Mouse (Mus musculus) fibroblast of lung, adult 2 months (primary cell): ENCODE measurements around the gene Ptges3.
"Not testable (repeated sequence)": the region's sequence is repeated elsewhere in the genome, so short reads cannot be mapped to it uniquely, and the experiment has no call there.

Experiments used
- DNase-seq: peaks from one replicate; pipeline ENCODE4 v3.0.0-alpha.2; 2011; ENCODE audit warnings: low read depth

The Ptges3 gene

GRCm38 (mm10) chr10:128058601-128059151, at the start of gene Ptges3:
Gene Ptges3, plus strand, starts transcription at chr10:128058954.
- DNase-seq, result peak; percentile 79

- no peak for DNase-seq
Observed at GRCm38 (mm10) chr10:128009735-128010134, 49.0 kb upstream of the Ptges3 start.

DNA sequence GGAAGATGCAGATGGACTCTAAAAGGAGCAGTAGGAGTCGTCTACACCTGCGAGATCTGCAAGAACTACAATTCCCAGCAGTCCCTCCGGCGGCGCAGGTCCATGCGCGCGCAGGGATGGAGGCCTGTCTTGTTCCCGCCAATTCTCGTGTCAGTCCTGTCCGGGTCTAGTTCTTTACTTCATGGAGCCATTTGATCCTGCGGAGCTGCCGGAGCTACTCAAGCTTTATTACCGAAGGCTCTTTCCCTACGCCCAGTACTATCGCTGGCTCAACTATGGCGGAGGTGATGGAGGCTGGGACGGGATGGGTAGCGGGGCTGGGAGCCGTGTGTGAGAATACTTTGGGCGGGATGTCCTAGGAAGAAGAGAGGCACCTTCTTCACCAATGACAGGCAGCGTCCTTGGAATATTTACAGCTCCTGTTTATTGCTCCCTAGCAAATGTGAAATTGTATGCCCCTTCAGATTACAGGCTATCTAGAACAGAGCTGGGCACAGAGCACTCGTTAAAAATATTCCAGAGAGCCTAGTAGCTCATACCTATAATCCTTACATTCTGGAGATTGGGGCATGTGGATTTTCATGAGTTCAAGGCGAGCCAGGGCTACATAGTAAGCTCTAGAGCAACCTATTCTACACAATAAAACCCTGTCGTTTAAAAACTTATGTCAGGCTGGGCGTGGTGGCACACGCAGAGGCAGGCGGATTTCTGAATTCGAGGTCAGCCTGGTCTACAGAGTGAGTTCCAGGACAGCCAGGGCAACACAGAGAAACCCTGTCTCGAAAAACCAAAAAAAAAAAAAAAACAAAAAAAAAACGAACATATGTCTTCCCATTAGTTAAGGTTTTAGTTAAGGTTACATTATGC, 43.5 kb upstream of the Ptges3 start, which contains the start of gene Prim1:
Gene Prim1, plus strand, starts transcription at position 101 of the 867 bp plus-strand sequence.
- DNase-seq, result no peak

GRCm38 (mm10) chr10:128022196-128022595, 36.6 kb upstream of the Ptges3 start:
- DNase-seq, result no peak

DNA sequence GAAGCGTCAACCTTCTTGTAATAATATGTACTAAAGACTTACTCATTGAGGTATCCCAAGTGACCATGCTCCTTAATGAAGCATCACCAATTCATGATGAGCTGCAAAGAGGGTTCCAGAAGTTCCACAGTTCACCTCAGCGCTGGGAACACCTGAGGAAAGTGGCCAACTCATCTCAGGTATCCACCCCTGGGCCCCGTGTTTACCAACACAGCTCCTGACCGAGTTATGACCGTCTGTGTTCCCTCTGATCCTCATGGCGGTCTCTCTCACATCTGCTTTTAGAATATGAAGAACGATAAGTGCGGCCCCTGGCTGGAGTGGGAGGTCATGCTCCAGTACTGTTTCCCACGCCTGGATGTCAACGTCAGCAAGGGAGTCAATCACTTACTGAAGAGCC, 35.3 kb upstream of the Ptges3 start:
- DNase-seq, result no peak

DNA sequence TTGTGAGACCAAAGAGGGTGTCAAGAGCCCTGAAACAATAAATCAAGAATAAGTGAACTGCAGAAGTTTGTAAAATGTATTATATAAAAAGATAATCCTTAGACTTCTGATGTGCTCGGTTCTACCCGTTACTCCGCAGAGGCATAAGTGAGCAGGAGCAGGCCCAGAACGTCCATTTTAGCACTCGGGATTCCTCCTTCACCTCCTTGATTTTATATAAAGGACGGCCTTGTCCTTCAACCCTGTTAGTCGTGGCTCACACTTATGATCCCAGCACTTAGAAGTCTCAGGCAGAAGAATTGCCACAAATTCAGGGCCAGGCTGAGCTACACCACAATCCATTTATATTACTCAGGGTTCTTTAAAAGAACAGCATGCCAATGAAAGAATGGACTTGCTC, 28.8 kb upstream of the Ptges3 start:
- DNase-seq, result no peak

DNA sequence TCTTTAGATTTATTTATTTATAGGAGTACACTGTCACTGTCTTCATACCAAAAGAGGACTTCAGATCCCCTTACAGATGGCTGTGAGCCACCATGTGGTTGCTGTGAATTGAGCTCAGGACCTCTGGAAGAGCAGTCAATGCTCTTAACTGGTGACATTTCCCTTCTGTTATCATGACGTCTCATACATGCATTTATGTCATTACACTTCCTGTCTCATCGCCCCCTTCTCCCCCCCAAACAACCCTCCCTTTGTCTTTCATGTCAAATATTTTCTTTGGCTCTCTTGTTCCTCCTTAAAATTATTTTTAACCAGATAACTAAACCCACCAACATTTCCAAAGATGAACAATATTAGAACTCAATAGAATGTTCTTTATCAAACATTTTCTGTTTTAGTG, 27.9 kb upstream of the Ptges3 start:
- no peak for DNase-seq

DNA sequence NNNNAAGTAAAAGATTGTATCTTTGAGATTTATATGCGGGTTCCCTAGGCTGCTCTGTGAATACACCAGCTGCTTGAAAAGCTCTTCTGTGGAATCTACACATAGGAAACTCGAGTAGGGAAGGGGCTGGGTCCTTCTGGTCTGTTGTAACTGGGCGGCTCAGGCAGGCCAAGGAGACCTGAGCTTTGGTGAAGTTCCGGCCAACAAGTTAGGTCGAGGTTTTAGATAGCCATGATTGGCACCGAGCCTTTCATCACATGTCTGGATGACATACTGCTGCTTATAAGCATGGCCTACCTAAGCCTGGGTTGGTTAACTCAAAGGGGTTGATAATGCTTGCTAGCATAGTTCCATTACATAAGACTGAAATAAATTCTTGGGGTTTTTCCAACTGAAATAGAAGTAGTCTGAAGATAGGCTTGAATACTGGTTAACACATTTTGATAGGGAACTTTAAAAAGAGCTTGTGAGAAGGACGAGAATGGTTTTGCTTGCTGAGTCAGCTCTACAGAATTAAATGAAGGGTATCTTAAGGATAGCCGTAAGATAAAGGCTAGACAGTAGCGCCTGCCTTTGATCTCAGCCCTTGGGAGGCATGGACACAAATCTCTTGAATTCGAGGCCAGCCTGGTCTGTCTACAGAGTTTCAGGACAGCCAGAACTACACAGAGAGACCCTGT, 21.9 kb upstream of the Ptges3 start:
- DNase-seq, result peak; percentile 62

DNA sequence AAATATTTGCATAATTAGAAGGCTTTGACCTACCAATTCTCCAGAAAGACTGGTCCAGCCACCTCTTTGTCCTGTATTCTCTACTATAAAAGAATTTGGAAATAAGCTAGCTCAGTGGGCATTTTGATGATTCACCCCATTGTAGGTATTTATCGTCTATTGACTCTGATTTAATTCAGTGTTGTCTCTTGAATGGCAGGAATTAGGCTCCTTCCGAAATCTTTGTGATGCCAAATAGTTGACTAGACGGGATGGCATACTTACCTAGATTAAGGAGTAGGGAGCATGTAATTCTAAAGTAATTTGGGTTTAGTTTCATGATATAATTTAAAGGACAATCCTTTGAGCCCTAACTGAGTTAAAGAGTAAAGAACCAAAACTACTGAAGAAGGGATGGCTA, 20.8 kb upstream of the Ptges3 start:
- DNase-seq, result no peak

GRCm38 (mm10) chr10:128039167-128039566, 19.6 kb upstream of the Ptges3 start:
- DNase-seq, result no peak

- DNase-seq, result no peak
Observed at GRCm38 (mm10) chr10:128039858-128040257, 18.9 kb upstream of the Ptges3 start.

GRCm38 (mm10) chr10:128040293-128040692, 18.5 kb upstream of the Ptges3 start:
- DNase-seq, result no peak

DNA sequence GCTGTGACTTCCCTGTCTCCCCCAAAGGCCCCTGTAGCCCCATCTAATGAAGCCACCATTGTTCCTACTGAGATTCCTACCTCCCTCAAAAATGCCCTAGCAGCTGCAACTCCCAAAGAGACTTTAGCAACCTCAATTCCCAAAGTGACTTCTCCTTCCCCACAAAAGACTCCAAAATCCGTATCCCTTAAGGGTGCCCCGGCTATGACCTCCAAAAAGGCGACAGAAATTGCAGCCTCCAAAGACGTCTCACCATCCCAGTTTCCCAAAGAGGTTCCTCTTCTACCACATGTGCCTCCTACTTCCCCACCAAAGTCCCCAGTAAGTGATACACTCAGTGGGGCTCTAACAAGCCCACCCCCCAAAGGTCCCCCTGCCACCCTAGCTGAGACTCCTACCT, 17.1 kb upstream of the Ptges3 start:
- no peak for DNase-seq

- DNase-seq, result no peak
Observed at GRCm38 (mm10) chr10:128042466-128042865, 16.3 kb upstream of the Ptges3 start.

- DNase-seq, result no peak
Observed at GRCm38 (mm10) chr10:128043041-128043835, 15.5 kb upstream of the Ptges3 start.

- DNase-seq, result no peak
Observed at GRCm38 (mm10) chr10:128048157-128048556, 10.6 kb upstream of the Ptges3 start.

DNA sequence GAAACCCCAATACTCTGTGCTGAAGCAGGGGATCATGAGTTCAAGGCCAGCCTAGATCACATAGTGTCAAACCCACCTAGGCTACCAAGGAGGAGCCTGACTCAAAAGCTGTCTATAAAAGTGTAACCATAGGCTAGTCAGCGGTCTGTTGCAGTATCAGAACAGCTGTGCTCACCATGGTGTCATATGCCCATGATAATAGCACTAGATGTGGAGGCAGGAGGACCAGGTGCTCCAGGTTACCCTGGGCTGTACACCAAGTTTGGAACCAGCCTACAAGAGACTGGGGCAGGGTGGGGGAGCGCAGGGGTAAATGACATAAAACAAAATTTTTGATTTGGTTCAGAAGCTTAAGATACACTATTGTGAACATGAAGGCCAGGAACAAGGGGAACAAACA, 9.0 kb upstream of the Ptges3 start:
- DNase-seq, result no peak

- no peak for DNase-seq
Observed at GRCm38 (mm10) chr10:128050355-128050754, 8.4 kb upstream of the Ptges3 start.

DNA sequence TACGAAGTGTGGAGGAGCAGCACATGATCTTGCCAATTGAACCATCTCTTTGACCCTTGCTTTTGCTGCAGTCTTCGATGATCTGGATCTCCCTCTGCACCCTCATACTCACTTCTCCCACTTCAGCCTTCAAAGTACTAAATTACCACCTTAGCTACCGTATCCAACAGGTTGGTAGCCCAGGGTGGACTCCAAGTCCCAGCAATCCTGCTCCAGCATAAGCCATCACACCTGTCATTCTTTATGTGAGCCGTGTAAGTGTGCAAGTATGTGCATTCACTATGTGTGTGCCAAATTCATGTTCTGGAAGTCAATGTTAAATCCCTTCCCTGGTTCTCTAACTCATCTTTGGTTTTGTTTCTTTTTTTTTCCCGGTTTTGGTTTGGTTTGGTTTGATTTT, 7.2 kb upstream of the Ptges3 start:
- no peak for DNase-seq

DNA sequence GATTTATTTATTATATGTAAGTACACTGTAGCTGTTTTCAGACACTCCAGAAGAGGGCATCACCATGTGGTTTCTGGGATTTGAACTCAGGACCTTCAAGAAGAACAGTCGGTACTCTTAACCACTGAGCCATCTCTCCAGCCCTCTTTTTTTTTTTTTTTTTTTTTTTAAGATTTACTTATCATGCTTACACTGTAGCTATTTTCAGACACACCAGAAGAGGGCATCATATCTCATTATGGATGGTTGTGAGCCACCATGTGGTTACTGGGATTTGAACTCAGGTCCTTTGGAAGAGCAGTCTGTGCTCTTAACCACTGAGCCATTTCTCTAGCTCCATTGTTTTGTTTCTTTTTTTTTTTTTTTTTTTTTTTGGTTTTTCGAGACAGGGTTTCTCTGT, 6.6 kb upstream of the Ptges3 start:
- DNase-seq, result not testable (repeated sequence)

- no peak for DNase-seq
Observed at GRCm38 (mm10) chr10:128053001-128053400, 5.8 kb upstream of the Ptges3 start.

- DNase-seq, result no peak
Observed at GRCm38 (mm10) chr10:128058184-128058583, 570 bp upstream of the Ptges3 start.
